Mouse (Mus musculus) gastrocnemius, postnatal 10 days (tissue): Measurements from ENCODE around the gene Trpc4ap. TPM values are rescaled to one million over a fixed set of nuclear protein-coding genes. Genes with fewer than 3 reads are reported as not detected.
A peak's percentile ranks its signal among the peaks of the same experiment; 100 is the strongest.
"Not testable (repeated sequence)": the region's sequence is repeated elsewhere in the genome, so short reads cannot be mapped to it uniquely, and the experiment has no call there.

Experiments
- DNase-seq: peaks from one replicate; pipeline ENCODE4 v3.0.0; 2021; ENCODE audit warnings: mixed read lengths
- long read RNA-seq, 2 experiments: library from polyadenylated mRNA; stranded (forward); transcript quantifications; one replicate each; pipeline ENCODE4 v2.0.0; 2021
- total RNA-seq, 2 experiments: library from RNA; stranded (reverse); gene quantifications; 2 replicates each; pipeline ENCODE4 v1.2.3; 2021

The Trpc4ap gene
- 10 to 100 TPM; 83.4 to 94.8 TPM for total RNA-seq
- long read RNA-seq, experiment 1, transcript Trpc4ap-201 (19 exons, 3,204 nt): major isoform, 409 of 462 reads
- long read RNA-seq, experiment 1, transcript Trpc4ap-202 (19 exons, 3,091 nt): minor isoform, 15 of 462 reads
- long read RNA-seq, experiment 1, partial matches to known transcripts: 20 of 462 reads
- long read RNA-seq, experiment 1, other reads (novel, unspliced or antisense): 18 of 462 reads
- long read RNA-seq, experiment 2, transcript Trpc4ap-201 (19 exons, 3,204 nt): major isoform, 290 of 336 reads
- long read RNA-seq, experiment 2, transcript Trpc4ap-202 (19 exons, 3,091 nt): minor isoform, 16 of 336 reads
- long read RNA-seq, experiment 2, partial matches to known transcripts: 12 of 336 reads
- long read RNA-seq, experiment 2, other reads (novel, unspliced or antisense): 18 of 336 reads

DNA sequence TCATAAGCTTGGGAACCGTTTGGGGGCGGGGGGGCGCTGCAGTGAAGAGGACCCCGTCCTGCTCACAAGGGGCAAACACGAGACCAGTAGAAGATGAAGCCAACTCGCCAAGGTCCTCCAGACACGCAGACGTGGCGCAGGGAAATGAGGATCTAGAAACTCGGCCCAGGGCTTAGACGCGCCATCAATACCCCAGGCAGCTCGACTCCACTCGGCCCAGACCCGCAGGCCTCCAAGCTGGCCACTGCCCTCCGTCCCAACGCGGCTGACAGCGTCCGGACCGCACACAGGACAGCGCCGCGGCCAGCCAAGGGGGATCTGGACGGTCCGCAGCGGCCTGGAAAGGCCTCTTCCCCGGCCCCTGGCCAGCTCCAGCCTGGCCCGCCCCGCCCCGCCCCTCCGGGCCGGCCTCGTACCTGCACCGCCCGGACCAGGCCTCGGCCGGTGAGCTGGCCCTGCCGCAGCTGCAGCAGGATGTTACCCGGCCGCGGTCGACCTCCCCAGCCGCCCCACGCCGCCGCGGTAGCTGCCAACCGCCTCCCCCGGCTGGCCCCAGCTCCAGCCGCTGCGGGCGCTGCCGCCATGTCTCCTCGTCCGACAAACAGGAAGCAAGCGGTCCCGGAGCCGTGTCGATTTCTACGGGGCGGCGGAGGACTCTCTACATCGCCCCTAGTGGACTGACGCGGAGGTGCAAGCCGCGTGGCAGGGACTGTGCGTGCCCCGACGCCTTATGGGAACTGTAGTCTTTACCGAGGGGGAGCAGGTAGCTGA is at the start of gene Trpc4ap:
Gene Trpc4ap, minus strand, starts transcription at position 662 of the 771 bp plus-strand sequence.
- peak; percentile 98 for DNase-seq

DNA sequence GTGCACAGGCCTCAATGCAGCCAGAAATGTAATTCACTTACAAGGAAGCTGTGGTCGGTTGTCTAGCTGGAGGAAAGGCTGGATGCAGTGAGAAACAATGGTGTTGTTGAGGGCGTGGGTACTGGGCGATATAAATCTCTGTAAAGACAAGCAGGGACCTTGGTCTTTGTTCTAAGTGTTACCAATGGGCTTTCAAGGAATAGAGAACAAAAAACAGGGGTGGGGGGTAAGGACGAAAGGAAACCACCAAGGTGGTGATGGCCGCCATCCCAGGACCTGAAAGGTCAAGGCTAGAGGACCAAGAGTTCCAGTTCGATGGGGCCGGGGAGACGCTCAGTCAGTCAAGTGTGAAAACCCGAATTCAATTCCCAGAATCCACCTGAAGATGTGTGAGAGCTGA is 45.6 kb upstream of the Trpc4ap start:
- DNase-seq: no peak

DNA sequence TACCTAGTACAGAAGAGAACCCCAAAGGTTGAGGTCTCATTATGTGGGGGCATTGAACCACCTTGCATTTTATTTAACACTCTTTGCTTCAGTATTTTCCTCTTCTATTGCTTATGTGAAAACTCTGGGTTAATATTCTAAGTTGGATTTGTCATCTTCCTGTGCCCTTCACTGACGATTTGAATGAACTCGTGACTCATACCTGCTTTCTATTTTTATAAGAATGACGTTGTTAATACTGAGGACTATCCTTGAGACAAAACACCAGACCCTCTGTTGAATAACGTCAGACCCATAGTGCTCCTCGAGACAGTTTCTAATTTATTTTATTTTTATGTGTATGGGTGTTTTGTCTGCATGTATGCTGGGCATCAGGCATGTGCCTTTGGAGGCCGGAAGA is 44.8 kb upstream of the Trpc4ap start:
- no peak for DNase-seq

DNA sequence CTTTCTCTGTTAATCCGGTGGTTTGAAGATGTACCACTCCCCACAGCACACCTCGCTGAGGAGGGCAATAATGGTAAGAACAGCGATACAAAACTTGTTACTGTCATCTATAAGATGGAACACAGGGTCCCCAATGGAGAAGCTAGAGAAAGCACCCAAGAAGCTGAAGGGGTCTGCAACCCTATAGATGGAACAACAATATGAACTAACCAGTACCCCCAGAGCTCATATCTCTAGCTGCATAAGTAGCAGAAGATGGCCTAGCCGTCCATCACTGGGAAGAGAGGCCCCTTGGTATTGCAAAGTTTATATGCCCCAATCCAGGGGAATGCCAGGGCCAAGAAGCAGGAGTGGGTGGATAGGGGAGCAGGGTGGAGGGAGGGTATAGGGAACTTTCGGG is 43.6 kb upstream of the Trpc4ap start, which contains the start of gene Gm17581:
Gene Gm17581, minus strand, starts transcription at position 101 of the 400 bp plus-strand sequence.
- DNase-seq: not testable (repeated sequence)

DNA sequence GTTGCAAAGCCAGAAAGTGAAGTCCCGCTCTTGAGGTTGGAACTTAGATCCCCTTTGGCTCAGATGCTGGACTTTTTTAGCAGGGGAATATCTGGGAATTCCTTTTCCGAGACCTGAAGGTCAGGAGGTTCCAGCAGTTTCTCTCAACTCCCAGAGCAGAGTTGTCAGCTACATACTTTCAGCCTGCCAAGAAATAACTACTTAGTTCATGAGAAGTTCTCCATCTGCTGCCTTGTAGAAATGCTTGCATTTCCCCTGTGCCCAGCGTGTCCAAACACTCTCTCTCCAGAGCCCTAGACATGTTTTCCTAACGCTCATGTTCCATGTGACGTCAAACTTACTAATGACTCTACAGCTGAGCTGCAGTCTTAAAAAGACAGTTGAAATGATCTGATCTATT is 42.9 kb upstream of the Trpc4ap start:
- no peak for DNase-seq

DNA sequence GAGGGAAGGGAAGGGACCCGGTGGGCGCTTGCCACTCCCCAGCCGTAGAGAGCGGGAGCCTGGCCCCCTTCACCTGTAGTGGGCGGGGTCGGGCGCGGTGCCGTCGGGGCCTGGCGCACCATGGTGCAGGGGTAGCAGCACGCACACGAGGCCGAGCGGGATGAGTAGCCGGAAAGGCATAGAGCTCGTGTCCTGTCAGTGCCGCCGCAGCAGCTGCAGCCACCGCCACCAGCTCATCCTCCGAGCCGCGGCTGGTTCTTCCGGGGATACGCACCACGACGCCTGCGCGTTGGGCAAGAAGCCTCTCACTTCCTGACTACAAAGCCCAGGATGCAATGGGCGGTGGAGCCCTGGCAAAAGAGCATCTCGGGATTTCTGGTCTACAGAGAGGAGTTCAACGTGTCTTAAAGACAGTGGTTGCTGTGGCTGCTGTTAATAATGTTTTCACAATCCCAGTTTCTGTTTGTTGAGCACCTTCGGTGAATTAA is 37.0 kb upstream of the Trpc4ap start, which contains the start of gene Edem2:
Gene Edem2, minus strand, starts transcription at position 318 of the 488 bp plus-strand sequence.
- peak; percentile 87 for DNase-seq

DNA sequence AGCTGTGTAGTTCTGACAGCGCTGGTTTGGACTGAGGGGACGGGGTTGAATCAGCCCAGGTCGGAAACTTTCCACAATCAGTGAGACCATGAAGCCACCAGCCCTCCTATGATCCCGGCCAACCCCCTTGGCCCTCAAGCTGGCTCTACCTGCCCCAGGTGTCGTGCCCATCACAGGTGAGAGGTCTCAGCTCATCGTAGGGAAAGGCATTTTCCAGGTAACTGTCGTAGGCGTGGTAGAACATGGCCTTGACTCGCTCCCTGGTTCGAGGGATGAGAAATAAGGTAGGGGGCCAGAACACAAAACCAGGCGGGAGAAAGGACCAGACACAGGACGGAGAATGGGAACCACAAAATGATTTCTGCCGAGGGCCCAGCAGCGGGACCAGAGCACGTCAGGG is 36.6 kb upstream of the Trpc4ap start:
- DNase-seq: no peak

DNA sequence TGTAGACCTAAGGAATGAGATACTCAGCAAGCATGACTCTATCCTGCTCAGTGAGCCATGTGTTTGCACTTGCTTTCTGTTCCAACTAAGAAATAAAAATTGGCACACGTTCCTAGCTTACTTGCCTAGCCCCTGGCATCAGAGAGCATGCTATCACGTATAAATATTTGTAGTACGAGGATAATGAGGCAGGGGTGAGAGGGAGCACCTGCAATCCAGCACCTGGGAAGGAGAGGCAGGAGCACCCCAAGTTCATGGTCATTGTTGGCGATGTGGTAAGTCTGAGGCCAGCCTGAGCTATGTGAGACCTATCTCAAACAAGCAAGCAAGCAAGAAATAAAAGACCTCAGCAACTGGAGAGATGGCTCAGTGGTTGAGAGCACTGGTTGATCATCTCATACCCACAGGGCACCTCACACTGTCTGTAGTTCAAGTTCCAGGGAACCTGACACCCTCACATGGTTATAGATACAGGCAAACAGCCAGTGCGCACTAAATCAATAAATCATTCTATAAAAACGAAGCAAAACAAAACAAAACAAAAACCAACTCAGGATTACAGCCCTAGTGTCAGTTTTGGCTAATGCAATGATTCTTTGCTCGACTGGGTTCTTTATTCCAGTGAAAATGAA is 35.7 kb upstream of the Trpc4ap start:
- no peak for DNase-seq

DNA sequence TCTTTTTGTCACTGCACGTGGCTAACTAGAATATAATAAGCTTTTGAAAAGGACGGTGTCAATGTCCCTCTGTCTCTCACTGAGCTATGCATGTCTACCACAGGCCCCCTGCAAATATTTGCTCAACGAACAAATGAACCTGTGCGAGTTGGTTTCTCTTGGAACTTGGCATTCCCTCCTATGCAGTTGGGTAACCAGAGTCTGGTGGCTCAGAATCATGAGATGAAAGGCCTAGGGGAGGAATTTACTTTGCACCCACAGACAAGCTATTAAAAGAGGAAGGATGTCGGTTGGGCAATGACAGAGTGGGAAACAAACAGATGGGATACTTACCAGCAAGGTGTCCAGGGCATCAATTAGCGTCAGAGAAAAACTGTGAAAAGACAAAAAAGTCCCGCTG is 34.1 kb upstream of the Trpc4ap start:
- no peak for DNase-seq

DNA sequence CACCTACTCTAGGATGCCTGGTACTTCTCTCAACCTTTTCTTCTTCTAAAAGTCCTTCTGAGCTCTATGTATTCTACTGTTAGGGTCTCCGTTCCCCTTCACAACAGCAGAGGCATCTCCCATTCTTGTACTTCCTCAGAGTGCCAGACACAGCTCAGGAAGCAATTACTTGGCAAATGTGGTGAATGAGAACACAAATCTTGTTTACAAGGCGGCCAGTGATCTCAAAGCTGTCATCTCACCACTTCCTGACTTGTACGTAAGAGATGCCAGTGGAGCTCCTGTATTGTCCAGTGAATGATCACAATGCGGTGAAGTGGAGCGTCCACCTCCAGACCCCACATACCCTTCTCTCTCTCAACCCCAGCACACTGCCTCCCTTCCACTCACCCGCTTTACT is 32.3 kb upstream of the Trpc4ap start:
- DNase-seq: no peak

DNA sequence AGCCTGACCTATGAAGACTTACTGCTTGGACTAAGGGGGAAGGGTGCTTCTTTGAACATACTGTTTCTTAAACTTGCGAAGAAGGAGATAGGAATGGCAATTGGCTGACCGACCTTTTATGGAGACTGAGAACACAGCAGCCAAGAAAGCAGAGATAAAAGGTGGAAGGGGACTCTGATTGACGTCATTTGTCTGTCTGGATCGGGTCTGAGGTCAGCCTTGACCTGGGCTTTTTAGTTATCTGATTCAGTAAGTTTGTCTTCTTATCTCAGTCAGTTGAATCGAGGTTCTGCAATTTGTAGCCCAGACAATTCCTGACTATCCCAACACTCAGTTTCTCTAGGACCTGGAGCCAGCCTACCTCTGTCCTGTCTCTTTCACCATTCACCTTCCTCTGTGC is 31.9 kb upstream of the Trpc4ap start:
- DNase-seq: no peak

DNA sequence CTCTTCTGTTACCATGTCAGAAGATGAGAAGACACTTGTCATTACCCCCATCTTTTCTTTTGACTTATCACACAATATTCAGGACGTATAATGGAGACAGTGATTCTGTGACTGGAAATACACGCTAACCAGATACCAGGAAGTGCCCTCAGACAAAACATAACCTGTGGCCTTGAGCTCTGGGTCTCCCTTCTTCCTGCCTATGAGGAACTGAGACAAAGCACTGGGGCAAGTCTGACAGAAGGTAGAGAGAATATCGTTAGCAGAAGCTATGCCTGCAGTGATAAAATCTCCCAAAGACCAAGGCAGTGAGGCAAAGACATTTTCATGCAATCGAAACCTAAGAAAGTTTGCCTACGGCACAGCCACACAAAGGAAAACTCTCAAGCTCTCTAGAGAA is 28.4 kb upstream of the Trpc4ap start:
- no peak for DNase-seq

DNA sequence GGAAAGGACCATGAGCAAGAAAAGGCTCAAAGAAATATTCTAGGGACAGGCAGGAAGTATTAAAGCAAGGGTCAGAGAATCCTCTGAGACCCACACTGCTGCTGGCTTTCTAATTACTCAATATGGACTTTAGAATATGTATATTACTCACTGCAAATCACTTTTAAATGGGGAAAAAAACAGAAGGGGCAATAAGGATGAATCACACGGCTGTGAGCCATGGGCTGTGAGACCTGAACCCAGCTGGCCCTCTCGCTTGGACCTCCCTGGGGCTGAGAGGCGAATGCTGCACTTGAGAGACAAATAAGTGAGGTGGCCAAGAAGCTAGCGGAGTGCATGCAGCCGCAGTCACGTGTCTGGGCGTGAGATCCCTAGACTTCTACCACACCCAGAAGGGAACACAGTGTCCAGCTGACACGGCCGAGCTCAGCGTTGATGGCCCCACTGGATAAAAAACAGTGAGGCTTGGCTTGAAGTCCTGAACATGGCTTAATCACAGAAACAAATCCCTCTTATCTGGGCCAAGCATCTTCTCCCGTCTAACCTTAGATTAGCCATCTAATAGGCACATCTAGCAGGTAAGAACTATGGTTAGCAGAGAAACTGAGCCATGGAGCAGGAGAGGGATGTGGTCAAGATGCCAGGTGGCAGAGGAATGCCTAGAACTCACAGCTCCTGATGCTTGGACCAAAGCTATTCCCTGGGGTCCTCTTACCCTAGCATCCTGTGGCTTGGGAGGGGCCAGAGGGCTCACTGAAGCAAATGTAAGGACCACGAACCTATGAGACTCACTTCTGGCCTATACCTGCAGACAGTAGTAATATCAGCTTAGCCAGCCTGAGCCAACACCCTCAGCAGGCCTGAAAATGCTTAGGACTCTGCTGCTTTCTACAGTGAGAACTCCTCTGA is 25.2 kb upstream of the Trpc4ap start:
- DNase-seq: peak; percentile 37

DNA sequence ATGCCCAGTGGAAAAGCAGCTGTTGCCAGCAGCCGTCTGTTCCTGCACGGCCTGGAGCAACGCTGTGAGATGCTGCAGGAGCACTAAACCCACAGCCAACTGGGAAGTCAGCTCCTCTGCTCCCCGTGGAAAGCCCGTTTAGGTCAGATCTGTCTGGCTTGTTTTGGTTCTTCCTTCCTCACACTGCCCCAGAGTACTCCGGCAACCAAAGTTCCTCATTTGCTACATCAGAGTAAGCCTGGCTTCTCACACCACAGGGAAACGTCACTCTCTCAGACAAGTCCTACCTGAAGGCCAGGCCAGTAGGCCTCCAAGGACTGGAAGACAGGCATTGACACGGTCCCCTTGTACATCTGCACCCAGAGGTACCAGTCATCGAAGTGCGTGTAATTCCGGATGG is 18.4 kb upstream of the Trpc4ap start:
- DNase-seq: no peak

DNA sequence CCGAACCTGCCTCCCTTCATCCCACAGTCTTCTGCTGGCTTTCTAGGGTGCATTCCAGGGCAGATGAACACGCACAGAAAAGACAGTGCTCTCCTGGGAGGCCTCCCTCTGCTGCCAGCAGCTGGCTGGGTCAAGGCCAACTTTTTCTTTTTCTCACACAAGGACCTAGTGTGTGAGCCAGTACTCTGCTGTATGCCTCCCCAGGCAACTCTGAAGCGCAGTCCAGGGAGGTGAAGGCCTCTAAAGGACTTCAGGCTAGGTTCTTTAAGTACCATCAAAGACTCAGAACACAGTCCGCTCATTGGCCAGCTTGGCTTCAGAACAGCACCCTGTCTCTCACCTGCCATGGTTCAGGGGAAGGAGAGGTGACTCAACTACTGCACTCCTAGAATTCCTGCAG is 15.1 kb upstream of the Trpc4ap start:
- peak; percentile 61 for DNase-seq

DNA sequence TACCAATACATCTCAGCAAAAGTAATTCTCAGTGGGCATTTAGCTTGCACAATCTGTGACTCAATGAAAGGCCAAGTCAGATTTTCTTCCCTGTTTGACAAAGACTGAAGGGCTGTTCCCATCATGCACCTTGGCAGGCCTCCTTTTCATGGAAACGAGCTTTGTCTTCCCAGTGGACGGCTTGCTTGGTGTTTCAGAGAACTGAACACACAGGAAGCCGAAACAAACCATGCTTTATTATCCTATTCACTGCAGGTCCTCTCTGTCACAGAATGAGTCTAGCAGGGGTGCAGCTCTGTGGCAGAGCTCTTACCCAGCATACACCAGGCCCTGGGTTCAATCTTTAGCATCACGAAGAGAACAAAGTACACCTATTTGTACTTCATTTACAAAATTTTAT is 11.4 kb upstream of the Trpc4ap start:
- no peak for DNase-seq

DNA sequence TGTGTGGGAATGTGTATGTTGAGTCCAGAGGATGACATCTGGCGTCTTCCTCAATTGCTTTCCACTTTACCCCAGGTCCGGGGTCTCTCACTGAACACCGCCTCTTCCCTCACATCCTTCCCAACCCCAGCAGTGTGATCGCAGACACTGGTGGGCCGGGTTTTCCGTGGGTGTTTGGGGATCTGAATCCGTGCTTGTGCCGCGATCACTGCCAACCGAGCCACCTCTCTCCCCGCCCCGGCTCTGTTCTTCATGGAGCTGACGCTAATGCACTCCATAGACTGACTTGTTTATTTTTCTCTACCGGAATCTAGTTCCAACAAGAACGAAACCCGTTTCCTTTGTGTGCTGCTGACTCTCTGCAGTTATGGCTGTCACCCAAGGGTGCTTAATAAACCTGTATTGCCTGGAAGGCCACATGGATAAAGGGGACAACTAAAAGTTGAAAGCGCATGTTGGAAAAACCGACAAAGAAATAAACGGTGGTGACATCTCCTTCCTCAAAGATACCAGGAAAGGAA is 9.3 kb upstream of the Trpc4ap start:
- DNase-seq: no peak

DNA sequence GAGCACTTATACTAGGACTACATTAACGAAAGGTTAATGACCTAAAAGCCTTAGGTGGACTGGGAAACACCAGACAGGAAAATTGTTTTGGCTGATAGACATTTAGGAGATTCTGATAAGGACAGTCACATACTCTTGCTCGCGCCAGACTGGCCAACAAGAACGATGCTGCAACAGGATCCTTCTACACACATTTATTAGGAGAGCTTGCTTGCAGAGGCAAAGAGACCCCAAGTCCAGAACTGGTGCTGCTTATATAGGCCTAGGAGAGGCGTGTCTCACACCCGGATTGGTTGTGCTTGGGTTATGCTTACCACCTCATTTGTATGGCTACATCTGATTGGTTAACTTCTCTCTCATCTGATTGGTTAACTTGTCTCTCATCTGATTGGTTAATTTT is 6.3 kb upstream of the Trpc4ap start:
- not testable (repeated sequence) for DNase-seq

DNA sequence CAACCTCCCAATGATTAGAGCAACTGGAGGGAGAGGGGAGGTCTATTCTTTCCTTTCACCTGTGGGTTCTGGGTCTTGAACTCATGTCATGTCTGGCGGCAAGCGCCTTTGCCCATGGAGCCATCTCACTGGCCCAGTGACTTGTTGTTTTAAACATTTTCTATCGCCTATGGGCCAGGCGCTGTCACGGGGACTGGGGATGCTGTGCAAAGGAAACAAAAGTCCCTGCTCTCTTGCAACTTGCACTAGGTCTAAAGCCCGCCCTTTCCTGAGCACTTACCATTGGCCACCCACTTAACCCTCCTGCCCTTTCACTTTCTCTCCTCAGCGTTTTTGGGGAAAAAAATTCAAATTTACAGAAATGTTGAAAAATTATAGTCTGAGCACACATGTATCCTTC is 4.7 kb upstream of the Trpc4ap start:
- no peak for DNase-seq

DNA sequence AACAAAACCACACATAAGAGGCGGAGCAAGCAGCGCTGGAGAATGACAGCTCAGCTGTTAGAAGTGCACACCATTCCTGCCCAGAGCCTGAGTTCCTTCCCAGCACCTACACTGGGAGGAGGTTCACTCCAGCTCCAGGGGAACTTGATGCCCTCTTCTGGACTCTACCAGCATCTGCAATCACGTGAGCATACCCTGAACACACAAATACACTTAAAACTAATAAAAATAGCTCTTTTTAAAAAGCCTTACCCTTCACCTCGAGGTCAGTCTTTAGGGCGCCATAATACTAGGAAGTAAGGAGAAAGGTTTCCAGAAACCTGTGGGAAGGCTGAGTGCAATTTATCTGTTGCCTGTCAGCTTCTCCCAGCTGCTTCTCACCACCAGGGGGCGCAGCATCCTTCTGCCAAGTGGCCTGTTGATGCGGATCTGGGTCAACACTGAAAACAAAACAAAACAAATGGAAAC is 3.9 kb upstream of the Trpc4ap start:
- DNase-seq: peak; percentile 97

DNA sequence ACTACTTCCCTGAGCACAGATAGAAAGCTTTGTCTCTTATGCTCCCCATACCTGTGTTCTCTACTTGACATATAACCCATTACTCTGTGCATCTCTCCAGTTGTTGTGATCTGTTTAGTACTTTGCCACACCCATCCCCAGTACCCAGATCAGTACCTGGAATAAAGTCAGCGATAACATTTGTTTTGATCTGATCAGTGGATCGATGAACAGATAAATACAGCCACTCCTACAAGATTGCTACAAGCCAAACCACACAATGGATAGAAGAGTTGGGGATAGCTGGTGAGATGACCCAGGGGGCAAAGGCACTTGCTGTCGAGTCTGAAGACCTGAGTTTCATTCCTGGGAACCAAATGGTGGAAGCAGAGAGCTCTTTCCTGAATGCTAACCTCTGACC is 3.1 kb upstream of the Trpc4ap start:
- DNase-seq: no peak
